Mouse (Mus musculus) lung, embryonic 14.5 days (tissue): ENCODE results near the gene Gm28372. TPM values are rescaled to one million over a fixed set of nuclear protein-coding genes. Genes with fewer than 3 reads are reported as not detected.

ENCODE experiments used
- ATAC-seq: fragments of 200-750 bp; cut with Nextera tagmentation; 2 replicates; pipeline ENCODE4 v1.8.0; 2017; ENCODE audit warnings: mild to moderate bottlenecking, moderate TSS enrichment, moderate library complexity; ENCODE audit not compliant: insufficient read depth
- DNase-seq: peaks from one replicate; pipeline ENCODE4 v3.0.0-alpha.2; 2015
- H3K27ac ChIP-seq: fragments of 300-500 bp; sonication (generic); 2 replicates; pipeline ENCODE4 v1.5.1; 2014; ENCODE audit warnings: low read depth, mild to moderate bottlenecking, moderate library complexity
- H3K27me3 ChIP-seq: fragments of 300-500 bp; sonication (generic); 2 replicates; pipeline ENCODE4 v1.6.1; 2014; ENCODE audit warnings: low read length, control low read depth; ENCODE audit not compliant: insufficient read depth
- H3K36me3 ChIP-seq: fragments of 300-500 bp; sonication (generic); 2 replicates; pipeline ENCODE4 v1.6.1; 2014; ENCODE audit warnings: control low read depth; ENCODE audit not compliant: insufficient read depth
- H3K4me1 ChIP-seq: fragments of 300-500 bp; sonication (generic); 2 replicates; pipeline ENCODE4 v1.6.1; 2014; ENCODE audit warnings: antibody characterized with exemption, control low read depth; ENCODE audit not compliant: insufficient read depth
- H3K4me2 ChIP-seq: fragments of 300-500 bp; sonication (generic); 2 replicates; pipeline ENCODE4 v1.6.1; 2014; ENCODE audit warnings: mild to moderate bottlenecking
- H3K4me3 ChIP-seq: fragments of 300-500 bp; sonication (generic); 2 replicates; pipeline ENCODE4 v1.5.1; 2014; ENCODE audit warnings: low read depth, low read length
- H3K9ac ChIP-seq: fragments of 300-500 bp; sonication (generic); 2 replicates; pipeline ENCODE4 v1.6.1; 2014
- H3K9me3 ChIP-seq: fragments of 300-500 bp; sonication (generic); 2 replicates; pipeline ENCODE4 v1.6.1; 2016; ENCODE audit warnings: low read depth, low read length, control low read depth
- CTCF ChIP-seq: IDR thresholded peaks from 2 replicates; pipeline ENCODE4 v1.5.1; 2016; ENCODE audit warnings: antibody characterized with exemption, low read depth
- WGBS: fragments of 180-500 bp; shearing (Covaris S2); extraction: QIAGEN DNeasy Blood & Tissue Kit; methylation state at CpG from one replicate; pipeline ENCODE4 v1.1.7; 2014; 5-methylcytosine and 5-hydroxymethylcytosine counted together
- polyA plus RNA-seq: library from polyadenylated mRNA; unstranded; fragments of >200 nt; fragmentation: Nextera tagmentation; extraction: Ambion mirVana; gene quantifications from 2 replicates; pipeline ENCODE4 v1.2.1, GENCODE M21; 2014

The Gm28372 gene
- polyA plus RNA-seq, 1 experiment from 2014 or later, result not detected

- H3K4me3 ChIP-seq, result no peak overlapping the region
- no peaks in the 10 kb centered on the region for H3K4me1 ChIP-seq
- H3K4me2 ChIP-seq, result no peak overlapping the region
- H3K9ac ChIP-seq, result no peak overlapping the region
- WGBS, result 36% methylated on average over 16 of the region's 16 CpGs
- no peaks in the 10 kb centered on the region for H3K27me3 ChIP-seq
- H3K9me3 ChIP-seq, result no peaks in the 10 kb centered on the region
- ATAC-seq (peak; percentile 86), DNase-seq (peak; percentile 95)
- H3K36me3 ChIP-seq, result no peaks in the 10 kb centered on the region
- TF ChIP-seq CTCF, result peak; percentile 94
- H3K27ac ChIP-seq, result no peak overlapping the region
Observed at GRCm38 (mm10) chr2:130411558-130412495, 6.8 kb downstream of the Gm28372 start.

GRCm38 (mm10) chr2:130412775-130413174 lies 7.7 kb downstream of the Gm28372 start:
- no peak for ATAC-seq
- Histone ChIP-seq H3K9me3 (no peaks in the 10 kb centered on the region), H3K4me2 (no peak overlapping the region), H3K27ac (no peak overlapping the region), H3K4me3 (no peak overlapping the region), H3K36me3 (no peaks in the 10 kb centered on the region), H3K4me1 (no peaks in the 10 kb centered on the region), H3K27me3 (no peaks in the 10 kb centered on the region), H3K9ac (no peak overlapping the region)
- 65% methylated on average over 3 of the region's 3 CpGs for WGBS
- TF ChIP-seq CTCF, result no peak
- no peak for DNase-seq

GRCm38 (mm10) chr2:130414094-130414856 lies 9.2 kb downstream of the Gm28372 start:
- Histone ChIP-seq H3K36me3 (peaks cover 10% of the 10 kb centered on the region; the same call in 1 of the 2 replicates), H3K4me1 (no peaks in the 10 kb centered on the region), H3K27me3 (no peaks in the 10 kb centered on the region), H3K9ac (no peak overlapping the region), H3K9me3 (no peaks in the 10 kb centered on the region), H3K27ac (no peak overlapping the region), H3K4me3 (no peak overlapping the region), H3K4me2 (no peak overlapping the region)
- TF ChIP-seq CTCF, result 0 out of 2 replicates have a peak, but pooled peaks have one; percentile 32
- DNase-seq (peak; percentile 26), ATAC-seq (no peak)
- 72% methylated on average over 6 of the region's 6 CpGs for WGBS

GRCm38 (mm10) chr2:130421781-130422620 lies 17.0 kb downstream of the Gm28372 start:
- Histone ChIP-seq H3K27me3 (no peaks in the 10 kb centered on the region), H3K9ac (no peak overlapping the region), H3K4me2 (no peak overlapping the region), H3K4me1 (peaks cover 14% of the 10 kb centered on the region; the same call in 1 of the 2 replicates), H3K27ac (no peak overlapping the region), H3K4me3 (no peak overlapping the region), H3K36me3 (peaks cover 23% of the 10 kb centered on the region; the same call in 1 of the 2 replicates), H3K9me3 (no peaks in the 10 kb centered on the region)
- ATAC-seq (no peak), DNase-seq (no peak)
- TF ChIP-seq CTCF, result no peak
- 95% methylated on average over 26 of the region's 26 CpGs for WGBS

- H3K27me3 ChIP-seq, result no peaks in the 10 kb centered on the region
- 12% methylated on average over 49 of the region's 49 CpGs for WGBS
Observed at GRCm38 (mm10) chr2:130423397-130424125, 18.5 kb downstream of the Gm28372 start.

More at GRCm38 (mm10) chr2:130423397-130424125, 18.5 kb downstream of the Gm28372 start:
- H3K9ac ChIP-seq, result peak overlapping the region; percentile 83
- H3K36me3 ChIP-seq, result peaks cover 19% of the 10 kb centered on the region; the same call in 1 of the 2 replicates
- no peak for TF ChIP-seq CTCF
- H3K4me1 ChIP-seq, result peaks cover 14% of the 10 kb centered on the region; the same call in 1 of the 2 replicates
- peak; percentile 60 for ATAC-seq
- peak overlapping the region; percentile 94 for H3K4me2 ChIP-seq
- H3K27ac ChIP-seq, result peak overlapping the region; percentile 84
- peak; percentile 88 for DNase-seq
- no peaks in the 10 kb centered on the region for H3K9me3 ChIP-seq
- peak overlapping the region; percentile 72 for H3K4me3 ChIP-seq
